Mouse (Mus musculus): ENCODE data around the gene Btg3.

The Btg3 gene

DNA sequence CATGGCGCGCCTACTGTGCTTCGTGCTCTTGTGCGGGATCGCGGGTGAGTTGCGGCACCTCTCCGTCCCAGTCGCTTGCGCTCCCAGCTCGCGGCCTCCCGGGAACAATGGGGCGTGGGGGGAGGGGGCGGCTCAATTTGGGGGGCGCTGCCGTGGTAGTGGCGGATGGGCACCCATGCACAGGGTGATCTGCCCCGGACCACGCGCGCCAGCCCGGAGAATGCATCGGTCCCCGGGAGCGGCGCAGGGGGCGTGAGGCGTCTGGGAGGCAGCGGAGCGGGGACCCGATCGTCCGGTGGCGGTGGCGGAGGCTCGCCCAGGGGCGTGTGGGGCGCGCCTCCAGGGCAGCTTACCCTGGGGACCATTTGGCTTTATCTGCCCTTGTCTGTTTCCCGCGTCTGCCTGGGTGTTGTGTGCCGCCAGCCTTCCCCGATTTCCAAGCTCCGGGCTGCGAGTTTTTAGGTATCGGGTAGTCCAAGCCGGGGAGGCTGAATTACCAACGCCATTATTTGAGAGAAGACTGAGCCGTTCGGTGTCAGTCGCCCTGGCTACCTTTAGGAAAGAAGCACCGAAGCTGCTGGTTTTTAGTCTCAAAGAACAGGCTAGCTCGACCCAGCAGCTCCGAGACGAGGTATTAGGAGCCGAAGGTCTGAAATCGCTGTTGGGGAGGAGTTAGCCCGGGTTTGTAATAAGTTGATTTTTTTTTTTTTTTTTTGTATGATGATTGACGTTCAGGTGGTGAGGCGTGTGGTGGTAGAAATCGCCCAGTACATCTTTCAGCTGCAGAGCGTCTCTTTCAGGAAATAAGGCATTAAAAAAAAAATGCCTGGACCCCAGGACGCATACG, 74.9 kb downstream of the Btg3 start:
- no peak for DNase-seq (ENCODE audit: low read depth in 1 of 2, low spot score in 2 of 2)

DNA sequence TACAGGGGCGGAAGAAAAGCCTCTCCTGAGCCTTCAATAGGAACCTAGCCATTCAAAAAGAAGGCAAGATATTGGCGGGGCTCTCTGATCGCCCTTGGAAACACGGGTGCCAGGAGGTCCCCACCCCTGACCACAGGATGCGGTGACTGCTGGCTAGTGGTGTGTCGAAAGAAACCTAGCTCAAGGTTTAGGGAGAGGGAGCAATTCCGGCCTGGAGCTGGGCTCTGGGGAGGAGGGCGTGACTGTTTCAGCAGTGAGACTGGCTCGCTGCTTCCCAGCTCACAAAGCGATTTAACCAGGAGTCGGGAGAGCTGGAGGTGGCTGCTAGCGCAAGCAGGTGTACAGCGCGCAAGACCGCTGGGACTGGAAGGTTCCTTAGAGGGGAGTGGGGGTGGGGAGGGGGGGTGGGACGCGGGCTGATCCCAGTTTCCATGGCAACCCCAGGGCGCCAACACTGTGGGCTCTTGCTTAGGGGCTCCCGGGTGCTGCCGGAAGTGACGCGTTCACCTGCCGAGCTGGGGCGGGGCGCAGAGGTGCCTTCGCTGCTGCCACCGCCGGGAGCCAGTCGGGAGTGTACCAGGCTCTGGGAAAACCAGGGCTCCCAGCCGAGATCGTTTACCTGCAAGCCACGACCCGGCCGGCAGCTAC, 75.7 kb downstream of the Btg3 start, which contains the start of gene Cxadr:
Gene Cxadr (plus strand): TSS at position 307 of the 648 bp plus-strand sequence.
- no peak for DNase-seq (ENCODE audit: low read depth in 1 of 2, low spot score in 2 of 2)

DNA sequence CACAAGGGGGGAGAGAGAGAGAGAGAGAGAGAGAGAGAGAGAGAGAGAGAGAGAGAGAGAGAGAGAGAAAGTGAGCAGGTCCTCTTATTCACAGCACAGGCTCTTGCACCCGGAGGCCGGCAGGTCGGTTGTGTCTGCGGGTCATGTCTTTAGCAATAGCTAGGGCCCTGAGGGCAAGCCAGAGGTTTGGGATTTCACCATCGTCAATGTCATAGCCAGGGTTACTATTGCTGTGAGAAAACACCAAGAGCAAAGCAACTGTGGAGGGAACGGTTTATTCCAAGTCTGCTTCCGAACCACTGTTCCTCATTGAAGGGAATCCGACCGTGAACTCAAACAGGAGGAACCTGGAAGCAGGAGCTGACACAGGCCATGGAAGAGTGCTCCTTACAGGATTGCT, 80.9 kb downstream of the Btg3 start:
- DNase-seq (ENCODE audit: low read depth in 1 of 2, low spot score in 2 of 2), result peak; percentile 3 to 34

DNA sequence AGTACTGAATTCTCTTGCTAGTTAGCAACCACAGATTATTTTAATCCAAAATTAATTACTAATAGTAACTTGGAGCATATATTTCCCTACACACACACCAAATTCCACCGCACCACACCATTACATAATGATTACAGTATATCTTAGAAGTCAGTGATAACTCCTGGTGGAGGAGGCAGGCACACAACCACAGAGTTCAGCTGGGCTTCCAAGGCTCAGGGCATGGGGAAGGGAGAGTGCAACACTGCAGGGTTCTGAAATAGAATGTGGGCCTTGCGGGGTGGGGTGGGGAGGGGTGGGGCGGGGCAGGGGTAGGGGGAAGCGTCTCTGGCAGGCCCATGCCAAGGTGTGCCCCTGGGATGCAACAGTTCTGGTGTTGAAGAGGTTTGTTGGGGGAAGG, 81.4 kb downstream of the Btg3 start:
- no peak for DNase-seq (ENCODE audit: low read depth in 1 of 2, low spot score in 2 of 2)

DNA sequence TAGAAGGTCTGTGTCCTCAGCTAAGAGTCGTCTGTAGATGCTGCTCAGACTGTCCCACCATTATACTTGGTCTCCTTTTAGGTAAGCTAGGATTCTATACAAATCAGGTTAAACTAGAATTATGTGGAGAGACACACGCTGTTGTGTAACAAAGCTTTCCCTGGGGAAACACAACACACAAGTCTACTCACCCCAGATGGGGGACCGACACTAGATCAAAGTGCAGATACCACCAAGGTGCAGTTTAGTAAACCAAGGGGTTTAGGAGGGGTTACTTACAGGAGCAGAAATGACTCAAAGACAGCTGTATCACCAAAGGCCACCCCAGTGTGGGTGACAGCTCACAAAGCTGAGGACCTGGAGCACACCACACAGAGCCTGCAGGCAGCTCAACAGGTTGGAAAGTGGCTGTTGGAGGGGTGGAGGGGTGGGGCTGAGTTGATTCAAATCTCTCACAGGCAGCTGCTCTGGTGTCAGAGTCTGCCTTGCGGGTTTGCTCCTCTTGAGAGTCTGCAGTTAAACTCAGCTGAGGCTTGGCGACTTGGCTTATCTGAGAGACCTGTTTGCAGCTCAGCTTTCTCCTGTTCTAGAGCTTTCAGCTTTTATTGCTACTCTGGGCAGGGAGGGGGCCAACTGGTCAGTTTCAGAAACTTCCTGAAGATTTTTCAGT, 82.3 kb downstream of the Btg3 start:
- DNase-seq (ENCODE audit: low read depth in 1 of 2, low spot score in 2 of 2), result no peak

DNA sequence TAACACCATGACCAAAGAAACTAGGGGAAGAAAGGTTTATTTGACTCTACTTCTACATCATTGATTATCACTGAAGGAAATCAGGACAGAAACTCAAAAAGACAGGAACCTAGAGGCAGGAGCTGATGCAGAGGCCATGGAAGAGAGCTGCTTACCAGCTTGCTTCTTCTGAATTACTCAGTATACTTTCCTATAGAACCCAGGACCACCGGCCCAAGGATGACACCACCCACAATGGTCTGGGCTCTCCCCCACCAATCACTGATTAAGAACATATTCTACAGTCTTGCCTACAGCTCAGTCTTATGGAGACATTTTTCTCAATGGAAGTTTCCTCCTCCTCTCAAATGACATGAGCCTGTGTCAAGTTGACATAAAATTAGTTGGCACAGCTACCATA, 82.9 kb downstream of the Btg3 start:
- DNase-seq (ENCODE audit: low read depth in 1 of 2, low spot score in 2 of 2), result no peak

DNA sequence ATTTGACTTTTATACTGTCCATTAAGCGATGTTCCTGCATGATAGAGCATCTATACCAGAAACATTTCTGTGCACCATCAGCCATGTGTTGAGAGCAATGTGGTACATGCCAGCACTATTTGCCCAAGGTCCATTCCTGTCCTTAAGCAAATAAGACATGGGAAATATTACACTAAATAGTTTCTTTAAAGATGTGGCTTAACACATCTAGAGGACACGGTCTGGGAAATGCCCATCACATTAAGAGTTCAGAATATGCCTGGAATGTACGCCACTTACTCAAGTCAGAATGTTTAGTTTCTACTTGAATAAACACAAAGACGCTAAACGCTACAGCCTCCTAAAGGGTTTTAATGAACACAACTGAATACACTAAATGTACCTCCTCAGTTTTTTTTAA, 93.8 kb downstream of the Btg3 start:
- no peak for DNase-seq (ENCODE audit: low read depth in 1 of 2, low spot score in 2 of 2)

All from monocyte, adult 2 months (primary cell).